In the genomic region with DNA sequence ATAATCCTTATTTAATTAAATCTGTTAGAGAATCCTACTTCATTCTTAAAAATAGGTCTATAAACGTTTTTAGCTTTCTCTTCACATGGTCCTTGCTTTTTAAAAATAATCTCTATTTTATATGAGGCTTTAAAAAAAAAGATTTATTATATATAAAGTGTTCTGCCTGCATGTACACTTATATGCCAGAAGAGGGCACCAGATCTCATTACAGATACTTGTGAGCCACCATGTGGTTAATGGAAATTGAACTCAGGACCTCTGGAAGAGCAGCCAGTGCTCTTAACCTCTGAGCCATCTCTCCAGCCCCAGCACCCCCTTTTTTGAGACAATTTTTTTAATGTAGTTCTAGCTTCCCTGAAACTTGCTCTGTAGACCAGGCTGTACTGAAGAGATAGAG, we compare ENCODE assay signal across 15 mouse cellular contexts. TPM values are rescaled to one million over a fixed set of nuclear protein-coding genes. Genes with fewer than 3 reads are reported as not detected.
A peak's percentile ranks its signal among the peaks of the same experiment; 100 is the strongest.
DNase-seq lines count a peak whose midpoint lies in the region; ATAC-seq and TF ChIP-seq lines count a peak whose summit lies in the region.
"Had no signal": no experiment of that assay in that cellular context is flagged by ENCODE, and none has a peak within 500 bp of the region (broad histone marks: within the 10 kb centered on the region; RNA-seq: fewer than 3 reads in every experiment).

No protein-coding gene starts in this region.

- ATAC-seq in lung, embryonic 14.5 days (ENCODE audit: insufficient read depth): no peak
- ATAC-seq in inflammation-experienced regulatory T-cells, adult 6 months: peak; percentile 48
- ATAC-seq: forebrain, embryonic 16.5 days had no signal

- TF ChIP-seq EP300 in CH12.LX (IDR thresholded peaks at IDR 0.05; ENCODE audit: low read length): no peak

- no peaks in the 10 kb centered on the region for H3K36me3 ChIP-seq in lung, embryonic 14.5 days (ENCODE audit: insufficient read depth)
- H3K36me3 ChIP-seq in CH12.LX (replicated peaks in 1 of 2; ENCODE audit: control insufficient read depth in 1 of 2, insufficient read depth in 1 of 2, low read length in 1 of 2): peaks cover 0 to 5% of the 10 kb centered on the region in 2 experiments
- H3K36me3 ChIP-seq: liver, embryonic 15.5 days had no signal

- no peak for TF ChIP-seq POLR2A in lung, adult 2 months (IDR thresholded peaks at IDR 0.05; ENCODE audit: borderline replicate concordance, extremely low read depth, low read depth, low read length)
- no peak for TF ChIP-seq POLR2A in CH12.LX (IDR thresholded peaks at IDR 0.05; ENCODE audit: low read depth, low read length)

- intact Hi-C loops in gastrocnemius, adult 2 months (cut with DNase I): no loop called here

- dilution Hi-C loops in CH12.LX (cut with MboI; ENCODE audit: extremely low pct_ligation_motif_present, extremely low pct_unique_long_range_greater_than_20kb, low sequenced_read_pairs): no loop called here

- no peaks in the 10 kb centered on the region for H3K27me3 ChIP-seq in lung, embryonic 14.5 days (ENCODE audit: insufficient read depth, low read length)
- H3K27me3 ChIP-seq in CH12.LX (replicated peaks): no peaks in the 10 kb centered on the region
- H3K27me3 ChIP-seq: hindbrain, embryonic 15.5 days; liver, embryonic 15.5 days had no signal

- H3K4me2 ChIP-seq in lung, embryonic 14.5 days: no peak overlapping the region
- H3K4me2 ChIP-seq in CH12.LX (ENCODE audit: insufficient read depth, low read depth, poor library complexity, severe bottlenecking): no peak overlapping the region
- H3K4me2 ChIP-seq: hindbrain, embryonic 15.5 days; liver, embryonic 15.5 days had no signal

- TF ChIP-seq RAD21 in CH12.LX (IDR thresholded peaks at IDR 0.05; ENCODE audit: low read depth, low read length): peak; percentile 29

- no peak overlapping the region for H3K9ac ChIP-seq in lung, embryonic 14.5 days
- H3K9ac ChIP-seq in CH12.LX (ENCODE audit: insufficient read depth, low read depth): no peak overlapping the region
- H3K9ac ChIP-seq: hindbrain, embryonic 15.5 days; liver, embryonic 15.5 days had no signal

- no peak for DNase-seq in gastrocnemius, adult 2 months
- DNase-seq in gastrocnemius, postnatal 25 days: no peak
- peak; percentile 22 for DNase-seq in lung, embryonic 14.5 days
- no peak for DNase-seq in lung, adult 2 months
- DNase-seq in CH12.LX (ENCODE audit: extremely low read depth): peak; percentile 6
- DNase-seq in right cerebral cortex, postnatal 36 days (ENCODE audit: low spot score in 2 of 2): no peak
- no peak for DNase-seq in ovary, postnatal 36 days (ENCODE audit: low spot score)
- DNase-seq: cerebellum, adult 8-10 months; gastrocnemius, postnatal 36 days; kidney, postnatal 14 days; spleen, adult 18-20 months had no signal

- H3K4me3 ChIP-seq in gastrocnemius, adult 2 months: no peak overlapping the region
- H3K4me3 ChIP-seq in lung, embryonic 14.5 days (ENCODE audit: low read depth, low read length): no peak overlapping the region
- H3K4me3 ChIP-seq in lung, adult 2 months (replicated peaks; ENCODE audit: extremely low read depth, low read depth, low read length): no peak overlapping the region
- no peak overlapping the region for H3K4me3 ChIP-seq in CH12.LX (replicated peaks in 1 of 3; ENCODE audit: low read depth in 2 of 3, low read length in 2 of 3, poor library complexity in 1 of 3)
- H3K4me3 ChIP-seq: hindbrain, embryonic 15.5 days; liver, embryonic 15.5 days had no signal

- H3K27ac ChIP-seq in gastrocnemius, adult 2 months: no peak overlapping the region
- H3K27ac ChIP-seq in lung, embryonic 14.5 days (ENCODE audit: low read depth): no peak overlapping the region
- H3K27ac ChIP-seq in CH12.LX (ENCODE audit: insufficient read depth, low read depth): no peak overlapping the region
- H3K27ac ChIP-seq: hindbrain, embryonic 15.5 days; liver, embryonic 15.5 days had no signal

- no peaks in the 10 kb centered on the region for H3K9me3 ChIP-seq in lung, embryonic 14.5 days (ENCODE audit: low read depth, low read length)
- peaks cover 2% of the 10 kb centered on the region for H3K9me3 ChIP-seq in CH12.LX (replicated peaks; ENCODE audit: low read length)
- H3K9me3 ChIP-seq: hindbrain, embryonic 15.5 days; liver, embryonic 15.5 days had no signal

- 5% methylated on average over 1 of the region's 1 CpGs for WGBS in lung, embryonic 14.5 days
- 3% methylated on average over 1 of the region's 1 CpGs for WGBS in lung, adult 2 months

- no peaks in the 10 kb centered on the region for H3K79me2 ChIP-seq in CH12.LX (replicated peaks; ENCODE audit: control insufficient read depth, extremely low read depth, insufficient read depth, poor library complexity, severe bottlenecking)

- peak; percentile 60 for TF ChIP-seq CTCF in gastrocnemius, adult 2 months (IDR thresholded peaks at IDR 0.05)
- peak; percentile 45 for TF ChIP-seq CTCF in lung, embryonic 14.5 days (IDR thresholded peaks at IDR 0.05; ENCODE audit: low read depth)
- no peak for TF ChIP-seq CTCF in lung, adult 2 months (IDR thresholded peaks at IDR 0.05; ENCODE audit: insufficient read depth, low read length)
- TF ChIP-seq CTCF in CH12.LX (conservative IDR thresholded peaks at IDR 0.05 in 1 of 2, IDR thresholded peaks at IDR 0.05 in 1 of 2; ENCODE audit: low read depth in 2 of 2, low read length in 2 of 2): peak in 1 of 2 experiments; percentile 52; a peak in 2 of 4 replicates

- in situ Hi-C loops in CH12.LX (cut with MboI; ENCODE audit: low pct_ligation_motif_present, low pct_unique_long_range_greater_than_20kb, low sequenced_read_pairs): no loop called here

- H3K4me1 ChIP-seq in lung, embryonic 14.5 days (ENCODE audit: insufficient read depth): no peaks in the 10 kb centered on the region
- H3K4me1 ChIP-seq in lung, adult 2 months (ENCODE audit: control insufficient read depth, insufficient read depth, low read length): no peaks in the 10 kb centered on the region
- no peaks in the 10 kb centered on the region for H3K4me1 ChIP-seq in CH12.LX (ENCODE audit: control insufficient read depth in 1 of 2, insufficient read depth in 2 of 2)
- H3K4me1 ChIP-seq: hindbrain, embryonic 15.5 days; liver, embryonic 15.5 days had no signal

TF ChIP-seq in CH12.LX, 34 proteins besides CTCF, POLR2A, EP300 and RAD21:
- no peak for TF ChIP-seq USF2 (conservative IDR thresholded peaks at IDR 0.05; ENCODE audit: low read depth, low read length)
- TF ChIP-seq USF1 (IDR thresholded peaks at IDR 0.05; ENCODE audit: low read depth, low read length): no peak
- no peak for TF ChIP-seq ZNF384 (IDR thresholded peaks at IDR 0.05; ENCODE audit: low read depth, low read length)
- no peak for TF ChIP-seq BHLHE40 (IDR thresholded peaks at IDR 0.05; ENCODE audit: low read depth, low read length)
- no peak for TF ChIP-seq ZMIZ1 (IDR thresholded peaks at IDR 0.05; ENCODE audit: low read depth, low read length)
- peak; percentile 54; the same call in 1 of the 2 replicates for TF ChIP-seq MYC (IDR thresholded peaks at IDR 0.05; ENCODE audit: low read depth, low read length)
- no peak for TF ChIP-seq ETS1 (conservative IDR thresholded peaks at IDR 0.05; ENCODE audit: low read depth, low read length)
- TF ChIP-seq RCOR1 (conservative IDR thresholded peaks at IDR 0.05; ENCODE audit: low read depth, low read length): no peak
- TF ChIP-seq MAFK (IDR thresholded peaks at IDR 0.05; ENCODE audit: insufficient replicate concordance, low read length): no peak
- no peak for TF ChIP-seq CHD2 (IDR thresholded peaks at IDR 0.05; ENCODE audit: low read length)
- TF ChIP-seq MEF2A (IDR thresholded peaks at IDR 0.05; ENCODE audit: borderline replicate concordance, low read depth, low read length): no peak
- TF ChIP-seq SMC3 (IDR thresholded peaks at IDR 0.05; ENCODE audit: low read depth, low read length): peak; percentile 33
- TF ChIP-seq TCF12 (IDR thresholded peaks at IDR 0.05; ENCODE audit: low read depth, low read length): no peak
- no peak for TF ChIP-seq ELF1 (IDR thresholded peaks at IDR 0.05; ENCODE audit: low read depth, low read length)
- no peak for TF ChIP-seq MAX (IDR thresholded peaks at IDR 0.05; ENCODE audit: low read length)

RNA-seq across cellular contexts. Expression of gene Akap17b, which starts 14.4 kb away (rescaled TPM):
- 1 to 10 TPM; 2.1 to 2.4 TPM for total RNA-seq in gastrocnemius, adult 2 months (2021)
- total RNA-seq in gastrocnemius, postnatal 25 days (2021): 1 to 10 TPM; 1.6 to 1.8 TPM
- 3.1 TPM in 2 replicates for polyA plus RNA-seq in lung, embryonic 14.5 days (2014; fragmentation: Nextera tagmentation; extraction: Ambion mirVana)
- 0.34 and 0.60 TPM in 2 replicates for polyA plus RNA-seq in lung, adult 2 months (2012; rRNA removed)
- total RNA-seq in CH12.LX (2012; rRNA removed) (1.7 TPM in 2 replicates), CH12.LX (2014; rRNA removed) (2.9 and 3.3 TPM in 2 replicates)
- polyA plus RNA-seq in CH12.LX (2012; ENCODE audit: insufficient read length, low read depth): 3.4 and 4.3 TPM in 2 replicates
- polyA plus RNA-seq in inflammation-experienced regulatory T-cells, adult 6 months (2017; shearing (Covaris generic)): 1 to 10 TPM in 1 of 3 experiments, under 1 TPM in 2; 0.58 to 1.3 (median 0.79) TPM

RNA-seq across cellular contexts. Expression of gene Pgrmc1, which starts 32.8 kb away (rescaled TPM):
- 1 to 10 TPM; 7.7 to 9.3 TPM for total RNA-seq in gastrocnemius, adult 2 months (2021)
- 10 to 100 TPM in 1 of 2 experiments, 1 to 10 TPM in 1; 7.2 to 11.7 TPM for total RNA-seq in gastrocnemius, postnatal 25 days (2021)
- 219 and 240 TPM in 2 replicates for polyA plus RNA-seq in lung, embryonic 14.5 days (2014; fragmentation: Nextera tagmentation; extraction: Ambion mirVana)
- 121 and 162 TPM in 2 replicates for polyA plus RNA-seq in lung, adult 2 months (2012; rRNA removed)
- total RNA-seq in CH12.LX (2012; rRNA removed) (71.4 and 73.7 TPM in 2 replicates), CH12.LX (2014; rRNA removed) (174 and 190 TPM in 2 replicates)
- 87.2 and 91.4 TPM in 2 replicates for polyA plus RNA-seq in CH12.LX (2012; ENCODE audit: insufficient read length, low read depth)
- 10 to 100 TPM; 57.2 to 77.3 (median 65.5) TPM for polyA plus RNA-seq in inflammation-experienced regulatory T-cells, adult 6 months (2017; shearing (Covaris generic))

Comparison
In these comparisons a context has a peak if more than half of its experiments do, and no peak if none do; other contexts are left out.
1. DNase-seq: peak in lung, embryonic 14.5 days (single experiment) and CH12.LX (single experiment); none in gastrocnemius, adult 2 months (single experiment), gastrocnemius, postnatal 25 days (single experiment), lung, adult 2 months (single experiment), right cerebral cortex, postnatal 36 days (0 of 2) and ovary, postnatal 36 days (single experiment).